Mouse (Mus musculus) midbrain, embryonic 11.5 days (tissue): Measurements from ENCODE around the gene Zfp661. TPM values are rescaled to one million over a fixed set of nuclear protein-coding genes. Genes with fewer than 3 reads are reported as not detected.

Experiments
- ATAC-seq: fragments of 200-750 bp; cut with Nextera tagmentation; 2 replicates; pipeline ENCODE4 v1.8.0; 2017; ENCODE audit warnings: moderate TSS enrichment, moderate library complexity; ENCODE audit not compliant: low FRiP score
- DNase-seq: peaks from one replicate; pipeline ENCODE4 v3.0.0; 2015; ENCODE audit warnings: low spot score; ENCODE audit errors: missing footprints
- H3K27ac ChIP-seq: fragments of 300-500 bp; sonication (generic); 2 replicates; pipeline ENCODE4 v1.5.1; 2014; ENCODE audit warnings: low read depth, low read length
- H3K27me3 ChIP-seq: fragments of 300-500 bp; sonication (generic); 2 replicates; pipeline ENCODE4 v1.6.1; 2014; ENCODE audit warnings: mild to moderate bottlenecking, low read length, moderate library complexity, mixed read lengths; ENCODE audit not compliant: control insufficient read depth, insufficient read depth
- H3K36me3 ChIP-seq: fragments of 300-500 bp; sonication (generic); 2 replicates; pipeline ENCODE4 v1.6.1; 2014; ENCODE audit warnings: mild to moderate bottlenecking, low read length, moderate library complexity, mixed read lengths; ENCODE audit not compliant: control insufficient read depth, insufficient read depth
- H3K4me1 ChIP-seq: fragments of 300-500 bp; sonication (generic); 2 replicates; pipeline ENCODE4 v1.6.1; 2014; ENCODE audit warnings: low read length; ENCODE audit not compliant: control insufficient read depth, insufficient read depth
- H3K4me2 ChIP-seq: fragments of 300-500 bp; sonication (generic); 2 replicates; pipeline ENCODE4 v1.6.1; 2014; ENCODE audit warnings: mild to moderate bottlenecking, moderate library complexity
- H3K4me3 ChIP-seq: fragments of 300-500 bp; sonication (generic); 2 replicates; pipeline ENCODE4 v1.5.1; 2014; ENCODE audit warnings: low read depth, low read length
- H3K9ac ChIP-seq: fragments of 300-500 bp; sonication (generic); 2 replicates; pipeline ENCODE4 v1.6.1; 2014; ENCODE audit warnings: low read length
- H3K9me3 ChIP-seq: fragments of 300-500 bp; sonication (generic); 2 replicates; pipeline ENCODE4 v1.6.1; 2016; ENCODE audit warnings: low read length; ENCODE audit not compliant: control insufficient read depth
- WGBS: fragments of 180-500 bp; shearing (Covaris S2); extraction: QIAGEN DNeasy Blood & Tissue Kit; methylation state at CpG from one replicate; pipeline ENCODE4 v1.1.7; 2014; 5-methylcytosine and 5-hydroxymethylcytosine counted together
- polyA plus RNA-seq: library from polyadenylated mRNA; unstranded; fragments of >200 nt; fragmentation: Nextera tagmentation; extraction: Ambion mirVana; gene quantifications from 2 replicates; pipeline ENCODE4 v1.2.1, GENCODE M21; 2014

Gene Zfp661
- polyA plus RNA-seq, 1 experiment from 2014 or later = 8.9 TPM

DNA sequence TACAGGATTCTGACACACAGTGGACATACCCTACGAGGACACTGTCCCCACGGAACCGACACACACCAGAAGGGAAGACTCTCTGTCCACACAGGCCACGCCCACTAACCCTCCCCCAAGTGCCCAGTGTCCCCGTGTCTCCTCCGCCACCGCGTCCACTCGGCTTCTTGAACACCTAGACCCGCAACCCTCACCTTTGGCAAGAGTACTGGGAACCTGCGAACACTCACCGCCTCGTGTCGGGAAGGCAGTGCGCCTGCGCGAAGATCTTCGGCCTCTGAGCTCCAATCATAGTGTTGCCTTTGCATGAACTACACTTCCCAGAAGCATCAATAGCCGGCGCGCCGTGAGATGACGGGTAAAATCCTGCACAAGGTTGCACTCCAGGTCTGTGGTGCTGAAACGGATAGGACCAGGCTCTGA is 2.4 kb downstream of the Zfp661 start:
- Histone ChIP-seq H3K4me3 (peak overlapping the region; percentile 60), H3K4me1 (peaks cover 20% of the 10 kb centered on the region), H3K27ac (no peak overlapping the region), H3K4me2 (peak overlapping the region; percentile 84), H3K9me3 (no peaks in the 10 kb centered on the region), H3K9ac (peak overlapping the region; percentile 74), H3K36me3 (no peaks in the 10 kb centered on the region), H3K27me3 (no peaks in the 10 kb centered on the region)
- WGBS = under 1% methylated on average over 24 of the region's 24 CpGs
- ATAC-seq = peak; percentile 85
- DNase-seq = peak; percentile 98

DNA sequence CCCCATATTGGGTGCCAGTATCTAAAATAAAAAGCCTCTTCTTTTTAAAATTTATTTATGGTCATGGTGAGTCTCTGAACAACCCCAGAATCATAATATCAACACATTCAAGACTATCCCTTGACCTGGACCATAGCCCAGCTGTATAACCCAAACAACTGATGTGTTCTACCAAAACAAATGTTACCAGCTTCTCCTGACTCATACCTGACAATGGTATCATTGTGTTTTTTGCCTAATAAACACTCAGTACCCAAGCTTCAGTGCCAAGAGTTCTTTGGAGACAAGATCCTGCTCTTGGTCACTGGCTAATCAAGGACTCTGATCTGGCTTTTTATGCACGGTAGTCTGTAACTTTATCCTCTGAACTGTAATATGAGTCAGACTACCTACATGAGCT is 13.6 kb downstream of the Zfp661 start:
- peaks cover 11% of the 10 kb centered on the region for H3K36me3 ChIP-seq
- 0 out of 2 replicates have a peak, but pooled peaks cover 3% of the 10 kb centered on the region for H3K9me3 ChIP-seq
- H3K27ac ChIP-seq = no peak overlapping the region
- no peak overlapping the region for H3K9ac ChIP-seq
- H3K4me2 ChIP-seq = no peak overlapping the region
- WGBS = 82% methylated on average over 1 of the region's 1 CpGs
- H3K4me3 ChIP-seq = no peak overlapping the region
- ATAC-seq (no peak), DNase-seq (no peak)
- H3K27me3 ChIP-seq = no peaks in the 10 kb centered on the region
- no peaks in the 10 kb centered on the region for H3K4me1 ChIP-seq

DNA sequence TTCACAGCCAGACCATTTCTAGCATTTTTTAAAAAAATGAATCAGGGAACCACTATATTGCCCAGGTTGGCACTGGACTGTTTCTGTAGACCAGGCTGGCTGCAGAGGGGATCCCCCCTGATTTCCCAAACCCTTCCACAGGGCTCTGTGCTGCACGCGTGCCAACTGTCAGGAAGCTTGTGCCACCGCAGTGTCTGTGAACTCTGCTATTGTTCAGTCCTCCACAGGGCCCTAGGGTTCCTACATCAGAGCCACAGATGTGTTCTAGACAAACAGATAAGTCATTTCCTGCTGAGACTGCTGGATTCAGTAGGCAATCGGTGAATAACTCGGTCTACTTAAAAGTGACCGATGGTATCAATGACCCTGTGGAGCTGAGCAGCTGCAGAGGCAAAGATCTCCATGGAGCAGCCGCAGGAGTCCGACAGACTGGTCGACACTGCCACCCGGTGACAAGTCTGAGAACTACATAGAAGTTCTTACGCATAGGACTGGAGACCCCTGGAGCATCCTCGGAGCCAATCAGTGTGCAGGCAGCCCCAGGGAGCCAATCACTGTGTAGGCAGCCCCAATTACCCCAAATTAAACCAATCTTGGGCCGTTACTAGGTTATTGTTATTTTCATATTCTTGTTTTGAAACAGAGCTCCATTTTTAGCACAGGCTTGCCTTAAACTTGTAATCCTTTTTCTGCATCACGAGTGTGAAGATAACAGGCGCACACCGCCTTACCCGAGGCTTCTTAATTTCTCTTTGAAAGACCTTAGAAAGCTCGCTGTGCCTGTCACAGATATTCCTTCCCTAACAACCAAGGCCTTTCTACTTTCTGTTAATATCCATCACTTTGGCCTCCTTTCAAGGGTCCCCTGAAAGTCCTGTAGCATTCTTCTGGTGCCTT is 27.6 kb downstream of the Zfp661 start:
- WGBS = 19% methylated on average over 18 of the region's 18 CpGs
- H3K27ac ChIP-seq = no peak overlapping the region
- H3K27me3 ChIP-seq = no peaks in the 10 kb centered on the region
- H3K4me2 ChIP-seq = peak overlapping the region; percentile 34
- H3K9ac ChIP-seq = peak overlapping the region; percentile 41
- no peaks in the 10 kb centered on the region for H3K9me3 ChIP-seq
- 0 out of 2 replicates have a peak overlapping the region, but pooled peaks have one; percentile 12 for H3K4me3 ChIP-seq
- 0 out of 2 replicates have a peak, but pooled peaks cover 2% of the 10 kb centered on the region for H3K4me1 ChIP-seq
- peak; percentile 99 for ATAC-seq
- no peaks in the 10 kb centered on the region for H3K36me3 ChIP-seq
- peak; percentile 99 for DNase-seq

DNA sequence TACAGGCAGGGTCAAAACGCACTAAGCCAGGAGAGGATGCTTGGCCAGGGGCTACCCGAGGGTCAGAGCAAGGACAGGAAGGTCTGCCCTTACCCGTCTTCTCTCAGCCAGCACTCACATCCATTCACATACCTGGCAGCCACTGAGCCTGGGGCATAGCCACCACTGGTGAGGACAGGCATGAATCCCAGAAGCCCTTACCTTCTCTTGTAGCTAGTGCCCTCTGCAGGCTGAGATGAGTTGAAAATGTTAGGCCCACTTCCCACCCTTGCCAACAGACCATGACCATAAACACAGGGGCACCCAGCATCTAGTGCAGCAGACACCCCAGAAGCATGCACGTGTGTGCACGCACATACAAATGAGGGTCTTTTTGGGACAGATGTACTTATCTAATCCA is 35.8 kb downstream of the Zfp661 start:
- DNase-seq = no peak

DNA sequence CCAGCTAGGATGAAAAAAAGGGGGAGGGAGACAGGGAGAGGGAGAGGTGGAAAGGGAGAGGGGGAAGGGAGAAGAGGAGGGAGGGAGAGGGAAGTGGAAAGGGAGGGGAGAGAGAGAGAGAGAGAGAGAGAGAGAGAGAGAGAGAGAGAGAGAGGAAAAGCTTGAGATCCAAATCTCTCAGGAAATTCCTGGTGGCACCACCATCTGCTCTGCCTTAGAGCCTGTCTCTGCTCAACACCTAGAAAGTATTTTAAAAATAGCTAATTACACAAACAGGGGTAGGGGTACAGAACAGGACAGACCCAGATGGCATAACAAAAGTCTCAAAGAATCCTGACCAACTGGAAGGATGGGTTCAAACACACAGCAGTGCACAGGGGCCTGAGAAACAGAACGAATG is 36.4 kb downstream of the Zfp661 start:
- Histone ChIP-seq H3K4me1 (no peaks in the 10 kb centered on the region), H3K27me3 (no peaks in the 10 kb centered on the region), H3K4me3 (no peak overlapping the region), H3K4me2 (no peak overlapping the region), H3K36me3 (no peaks in the 10 kb centered on the region), H3K27ac (no peak overlapping the region), H3K9me3 (no peaks in the 10 kb centered on the region), H3K9ac (no peak overlapping the region)
- 80% methylated on average over 1 of the region's 1 CpGs for WGBS
- DNase-seq (no peak), ATAC-seq (no peak)

More for the DNA sequence above, 35.8 kb downstream of the Zfp661 start:
- Histone ChIP-seq H3K4me2 (no peak overlapping the region), H3K27ac (no peak overlapping the region), H3K36me3 (no peaks in the 10 kb centered on the region), H3K4me3 (no peak overlapping the region), H3K9me3 (no peaks in the 10 kb centered on the region), H3K27me3 (no peaks in the 10 kb centered on the region), H3K4me1 (no peaks in the 10 kb centered on the region), H3K9ac (no peak overlapping the region)
- 49% methylated on average over 5 of the region's 5 CpGs for WGBS
- ATAC-seq = no peak

DNA sequence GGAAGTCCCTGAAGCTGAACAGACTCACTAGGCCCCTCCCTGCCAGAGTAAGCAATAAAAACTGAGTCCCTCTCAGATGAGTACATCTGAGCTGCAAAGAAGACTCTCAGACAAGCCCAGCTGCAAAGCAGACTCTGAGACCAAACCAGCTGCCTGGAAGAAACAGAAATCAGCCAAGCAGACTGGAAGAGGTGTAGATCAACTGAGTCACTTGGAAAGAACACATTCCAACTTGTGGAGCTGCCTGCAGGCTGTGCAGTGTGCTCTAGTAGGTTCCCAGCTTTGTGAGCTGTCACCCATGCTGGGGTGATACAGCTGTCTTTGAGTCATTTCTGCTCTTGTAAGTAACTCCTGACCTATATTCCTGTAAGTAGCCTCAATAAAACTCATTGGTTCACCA is 37.2 kb downstream of the Zfp661 start:
- H3K27ac ChIP-seq = no peak overlapping the region
- H3K4me2 ChIP-seq = no peak overlapping the region
- H3K9me3 ChIP-seq = no peaks in the 10 kb centered on the region
- no peak overlapping the region for H3K4me3 ChIP-seq
- DNase-seq = no peak
- no peak overlapping the region for H3K9ac ChIP-seq
- H3K36me3 ChIP-seq = no peaks in the 10 kb centered on the region
- no peaks in the 10 kb centered on the region for H3K4me1 ChIP-seq
- no peak for ATAC-seq
- H3K27me3 ChIP-seq = no peaks in the 10 kb centered on the region

DNA sequence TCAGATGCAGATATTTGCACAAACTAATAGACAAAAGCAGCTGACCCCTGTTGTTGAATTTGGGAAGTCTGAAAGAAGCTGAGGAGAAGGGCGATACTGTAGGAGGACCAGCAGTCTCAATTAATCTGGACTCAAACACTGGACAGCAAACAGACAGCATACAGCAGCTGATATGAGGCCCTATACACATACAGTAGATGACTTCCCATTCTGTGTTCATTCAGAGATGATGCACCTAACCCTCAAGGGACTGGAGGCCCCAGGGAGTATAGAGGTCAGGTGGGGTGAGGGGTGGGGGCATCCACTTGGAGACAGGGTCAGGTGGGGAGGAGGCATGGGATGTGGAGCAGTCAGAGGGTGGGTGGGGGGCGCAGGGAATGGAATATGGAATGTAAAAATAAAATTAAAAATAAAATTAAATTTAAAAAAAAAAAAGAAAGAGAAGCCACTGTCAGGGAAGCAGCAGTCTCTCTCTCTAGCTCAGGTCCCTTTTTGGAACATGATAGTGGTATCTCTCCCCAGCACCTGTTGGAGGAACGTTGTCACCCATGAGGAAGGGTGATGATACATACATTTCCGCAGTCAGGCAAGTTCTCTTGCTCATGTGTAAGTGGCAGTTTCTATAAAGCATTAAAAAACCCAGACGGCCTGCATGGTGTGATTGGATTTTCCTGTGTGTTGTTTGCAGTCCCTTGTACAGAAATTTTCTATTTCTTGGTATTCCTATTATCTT is 38.4 kb downstream of the Zfp661 start:
- DNase-seq (no peak), ATAC-seq (no peak)
- Histone ChIP-seq H3K36me3 (no peaks in the 10 kb centered on the region), H3K27me3 (no peaks in the 10 kb centered on the region), H3K27ac (no peak overlapping the region), H3K4me3 (no peak overlapping the region), H3K4me1 (no peaks in the 10 kb centered on the region), H3K4me2 (no peak overlapping the region), H3K9me3 (no peaks in the 10 kb centered on the region), H3K9ac (no peak overlapping the region)
- 71% methylated on average over 5 of the region's 5 CpGs for WGBS

DNA sequence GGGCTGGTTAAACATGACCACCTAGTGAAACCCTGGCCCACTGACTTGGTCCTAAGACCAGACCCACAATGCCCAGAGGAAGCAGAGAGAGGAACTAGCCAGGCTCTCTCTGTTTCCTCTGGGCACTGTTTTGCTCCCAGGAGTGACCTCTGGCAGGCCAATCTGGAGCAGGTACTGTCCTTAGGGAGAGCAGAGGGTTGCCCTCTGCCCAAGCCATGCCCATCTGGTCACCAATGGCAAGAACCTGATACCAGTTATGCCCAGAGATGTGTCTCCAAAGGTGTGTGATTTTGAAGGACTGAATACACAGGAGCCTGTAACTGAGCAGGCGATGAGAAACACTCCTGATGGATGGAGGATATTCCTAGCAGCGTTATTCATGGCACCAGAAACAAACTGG is 45.2 kb downstream of the Zfp661 start:
- Histone ChIP-seq H3K9ac (no peak overlapping the region), H3K9me3 (no peaks in the 10 kb centered on the region), H3K4me3 (no peak overlapping the region), H3K27ac (no peak overlapping the region), H3K36me3 (no peaks in the 10 kb centered on the region), H3K27me3 (peaks cover 35% of the 10 kb centered on the region), H3K4me2 (no peak overlapping the region), H3K4me1 (peaks cover 5% of the 10 kb centered on the region; the same call in 1 of the 2 replicates)
- 97% methylated on average over 2 of the region's 2 CpGs for WGBS
- no peak for DNase-seq
- no peak for ATAC-seq

DNA sequence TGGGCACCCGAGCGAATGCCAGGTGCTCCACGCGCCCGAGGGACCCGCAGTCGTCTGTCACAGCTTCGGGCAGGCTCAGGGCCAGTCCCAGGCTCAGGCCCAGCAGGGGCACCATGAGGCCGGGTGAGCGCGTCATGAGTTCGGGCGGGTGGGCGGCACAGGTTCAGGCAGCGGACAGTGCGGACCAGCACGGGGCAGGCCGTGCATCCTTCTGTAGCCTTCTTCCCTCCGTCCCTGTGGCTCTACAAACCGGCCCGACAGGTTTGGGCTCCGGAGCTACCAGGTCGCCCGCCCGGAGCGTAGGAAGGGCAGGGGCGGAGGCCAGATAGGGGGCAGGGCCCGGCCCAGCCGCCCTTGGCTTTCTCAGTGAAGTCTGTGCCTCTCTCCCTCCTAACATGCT is 45.7 kb downstream of the Zfp661 start, which contains the start of gene Prom2:
TSS of gene Prom2 (minus strand) at position 283 of the 400 bp plus-strand sequence.
- 2% methylated on average over 28 of the region's 29 CpGs for WGBS

More for the DNA sequence above, 45.7 kb downstream of the Zfp661 start, which contains the start of gene Prom2:
- Histone ChIP-seq H3K9ac (peak within 1 kb of the TSS; percentile 38; the same call in 1 of the 2 replicates), H3K36me3 (no peaks in the 10 kb centered on the region), H3K4me3 (0 out of 2 replicates have a peak within 1 kb of the TSS, but pooled peaks have one; percentile 7), H3K9me3 (no peaks in the 10 kb centered on the region), H3K27ac (no peak within 1 kb of the TSS), H3K4me2 (peak within 1 kb of the TSS; percentile 31), H3K27me3 (peaks cover 35% of the 10 kb centered on the region), H3K4me1 (peaks cover 5% of the 10 kb centered on the region; the same call in 1 of the 2 replicates)
- DNase-seq (no peak), ATAC-seq (no peak)
